Mouse (Mus musculus): ENCODE data around the gene Zfp213.

- TF ChIP-seq EP300 (IDR thresholded peaks at IDR 0.05; ENCODE audit: low read depth), result no peak
- peak; percentile 62 for TF ChIP-seq CTCF (IDR thresholded peaks at IDR 0.05; ENCODE audit: low read depth)
Observed at GRCm38 (mm10) chr17:23570017-23570416, 6.0 kb upstream of the Zfp213 start.
